Comparison of ENCODE assay signal across 16 mouse cellular contexts in genomic region chrX:136216303-136216702, GRCm38 (mm10). TPM values are rescaled to one million over a fixed set of nuclear protein-coding genes. Genes with fewer than 3 reads are reported as not detected.
"Had no signal": no experiment of that assay in that cellular context is flagged by ENCODE, and none has a peak within 500 bp of the region (broad histone marks: within the 10 kb centered on the region; RNA-seq: fewer than 3 reads in every experiment).

No protein-coding gene starts in this region.

- H3K9ac ChIP-seq: limb, embryonic 15.5 days; liver, embryonic 13.5 days; liver, postnatal 0 days; midbrain, embryonic 13.5 days; neural tube, embryonic 13.5 days had no signal

- H3K27me3 ChIP-seq: limb, embryonic 15.5 days; midbrain, embryonic 13.5 days; neural tube, embryonic 13.5 days had no signal

- H3K9me3 ChIP-seq: limb, embryonic 15.5 days; liver, embryonic 13.5 days; midbrain, embryonic 13.5 days; neural tube, embryonic 13.5 days had no signal

- H3K27ac ChIP-seq: kidney, postnatal 0 days; limb, embryonic 15.5 days; liver, embryonic 13.5 days; midbrain, embryonic 13.5 days; neural tube, embryonic 13.5 days had no signal

- H3K36me3 ChIP-seq: limb, embryonic 15.5 days; liver, embryonic 13.5 days; midbrain, embryonic 13.5 days; neural tube, embryonic 13.5 days had no signal

- DNase-seq: kidney, postnatal 36 days; layer of hippocampus, adult 9-11 months; layer of hippocampus, postnatal 36 days; liver, embryonic 13.5 days; liver, postnatal 0 days; retina, postnatal 1 day; right cerebral cortex, postnatal 4 days; spleen, adult 18-20 months; thymus, adult 18-20 months; thymus, postnatal 14 days had no signal

- H3K4me1 ChIP-seq: limb, embryonic 15.5 days; liver, embryonic 13.5 days; midbrain, embryonic 13.5 days; neural tube, embryonic 13.5 days had no signal

- H3K4me2 ChIP-seq: limb, embryonic 15.5 days; liver, embryonic 13.5 days; midbrain, embryonic 13.5 days; neural tube, embryonic 13.5 days had no signal

- H3K4me3 ChIP-seq: limb, embryonic 15.5 days; liver, embryonic 13.5 days; midbrain, embryonic 13.5 days; neural tube, embryonic 13.5 days had no signal

RNA-seq across cellular contexts. Expression of gene Bex1, which starts 1.0 kb away (rescaled TPM):
- total RNA-seq: monocyte, adult 5-6 weeks had no signal

RNA-seq across cellular contexts. Expression of gene Tceal7, which starts 1.7 kb away (rescaled TPM):
- total RNA-seq: megakaryocyte progenitor cell, adult 5-6 weeks; monocyte, adult 5-6 weeks had no signal

RNA-seq across cellular contexts. Expression of gene Tceal5, which starts 12.6 kb away (rescaled TPM):
- total RNA-seq: monocyte, adult 5-6 weeks had no signal
